Mouse (Mus musculus): ENCODE results near the gene Dmrt2. TPM values are rescaled to one million over a fixed set of nuclear protein-coding genes. Genes with fewer than 3 reads are reported as not detected.

Gene Dmrt2
- 0.27 and 6.4 TPM in 2 replicates for polyA plus RNA-seq (2015; fragmentation: Nextera tagmentation; extraction: Ambion mirVana)

- peaks cover 23% of the 10 kb centered on the region for H3K4me1 ChIP-seq
- H3K9ac ChIP-seq (replicated peaks): no peak within 1 kb of the TSS
- H3K9me3 ChIP-seq (replicated peaks): no peaks in the 10 kb centered on the region
- peak within 1 kb of the TSS; percentile 35 for H3K4me3 ChIP-seq (replicated peaks)
- H3K27me3 ChIP-seq (replicated peaks): peaks cover 94% of the 10 kb centered on the region
- H3K4me2 ChIP-seq: peak within 1 kb of the TSS; percentile 63
- H3K27ac ChIP-seq (replicated peaks): no peak within 1 kb of the TSS
- no peaks in the 10 kb centered on the region for H3K36me3 ChIP-seq
- peak; percentile 89 for ATAC-seq (ENCODE audit: low FRiP score)
- under 1% methylated on average over 44 of the region's 44 CpGs for WGBS
Observed at GRCm38 (mm10) chr19:25672101-25672950, at the start of gene Dmrt2. Gene Dmrt2 (plus strand): TSS chr19:25672411.

GRCm38 (mm10) chr19:25628490-25628889 is 43.7 kb upstream of the Dmrt2 start:
- no peak overlapping the region for H3K4me2 ChIP-seq
- 10% methylated on average over 9 of the region's 9 CpGs for WGBS
- H3K36me3 ChIP-seq: no peaks in the 10 kb centered on the region
- no peaks in the 10 kb centered on the region for H3K4me1 ChIP-seq
- peaks cover 58% of the 10 kb centered on the region for H3K27me3 ChIP-seq (replicated peaks)
- H3K4me3 ChIP-seq (replicated peaks): no peak overlapping the region
- H3K9me3 ChIP-seq (replicated peaks): no peaks in the 10 kb centered on the region
- no peak overlapping the region for H3K27ac ChIP-seq (replicated peaks)
- ATAC-seq (ENCODE audit: low FRiP score): 0 out of 2 replicates have a peak, but pooled peaks have one; percentile 57
- H3K9ac ChIP-seq (replicated peaks): no peak overlapping the region

GRCm38 (mm10) chr19:25635119-25635518 is 37.1 kb upstream of the Dmrt2 start:
- ATAC-seq (ENCODE audit: low FRiP score): no peak
- Histone ChIP-seq H3K4me1 (peaks cover 2% of the 10 kb centered on the region; the same call in 1 of the 2 replicates), H3K9ac (replicated peaks) (no peak overlapping the region), H3K9me3 (replicated peaks) (no peaks in the 10 kb centered on the region), H3K27me3 (replicated peaks) (peaks cover 8% of the 10 kb centered on the region; the same call in 1 of the 2 replicates), H3K27ac (replicated peaks) (no peak overlapping the region), H3K4me3 (replicated peaks) (no peak overlapping the region), H3K4me2 (0 out of 2 replicates have a peak overlapping the region, but pooled peaks have one; percentile 60), H3K36me3 (no peaks in the 10 kb centered on the region)
- 87% methylated on average over 5 of the region's 5 CpGs for WGBS

GRCm38 (mm10) chr19:25635622-25636244 is 36.5 kb upstream of the Dmrt2 start:
- H3K9me3 ChIP-seq (replicated peaks): no peaks in the 10 kb centered on the region
- 0 out of 2 replicates have a peak overlapping the region, but pooled peaks have one; percentile 41 for H3K9ac ChIP-seq (replicated peaks)
- ATAC-seq (ENCODE audit: low FRiP score): peak; percentile 80; the same call in 1 of the 2 replicates
- peak overlapping the region; percentile 60 for H3K4me2 ChIP-seq
- H3K27me3 ChIP-seq (replicated peaks): peaks cover 5% of the 10 kb centered on the region; the same call in 1 of the 2 replicates
- peak overlapping the region; percentile 35 for H3K4me3 ChIP-seq (replicated peaks)
- H3K27ac ChIP-seq (replicated peaks): no peak overlapping the region
- H3K4me1 ChIP-seq: peaks cover 2% of the 10 kb centered on the region; the same call in 1 of the 2 replicates
- H3K36me3 ChIP-seq: no peaks in the 10 kb centered on the region
- WGBS: 13% methylated on average over 22 of the region's 22 CpGs

- no peak overlapping the region for H3K4me2 ChIP-seq
- WGBS: 75% methylated on average over 11 of the region's 11 CpGs
- no peak overlapping the region for H3K4me3 ChIP-seq (replicated peaks)
- no peaks in the 10 kb centered on the region for H3K27me3 ChIP-seq (replicated peaks)
- H3K9me3 ChIP-seq (replicated peaks): no peaks in the 10 kb centered on the region
- no peak overlapping the region for H3K9ac ChIP-seq (replicated peaks)
- no peaks in the 10 kb centered on the region for H3K36me3 ChIP-seq
- peaks cover 2% of the 10 kb centered on the region; the same call in 1 of the 2 replicates for H3K4me1 ChIP-seq
- H3K27ac ChIP-seq (replicated peaks): no peak overlapping the region
- ATAC-seq (ENCODE audit: low FRiP score): no peak
Observed at GRCm38 (mm10) chr19:25638766-25639361, 33.3 kb upstream of the Dmrt2 start.

- Histone ChIP-seq H3K9ac (replicated peaks) (no peak overlapping the region), H3K9me3 (replicated peaks) (no peaks in the 10 kb centered on the region), H3K27me3 (replicated peaks) (no peaks in the 10 kb centered on the region), H3K4me2 (no peak overlapping the region), H3K27ac (replicated peaks) (no peak overlapping the region), H3K4me3 (replicated peaks) (no peak overlapping the region), H3K4me1 (no peaks in the 10 kb centered on the region), H3K36me3 (no peaks in the 10 kb centered on the region)
- no peak for ATAC-seq (ENCODE audit: low FRiP score)
- WGBS: 93% methylated on average over 6 of the region's 6 CpGs
Observed at GRCm38 (mm10) chr19:25641786-25642185, 30.4 kb upstream of the Dmrt2 start.

GRCm38 (mm10) chr19:25647136-25647535 is 25.1 kb upstream of the Dmrt2 start:
- Histone ChIP-seq H3K9ac (replicated peaks) (no peak overlapping the region), H3K4me1 (no peaks in the 10 kb centered on the region), H3K27me3 (replicated peaks) (no peaks in the 10 kb centered on the region), H3K27ac (replicated peaks) (no peak overlapping the region), H3K36me3 (no peaks in the 10 kb centered on the region), H3K4me3 (replicated peaks) (no peak overlapping the region), H3K4me2 (no peak overlapping the region), H3K9me3 (replicated peaks) (no peaks in the 10 kb centered on the region)
- ATAC-seq (ENCODE audit: low FRiP score): no peak
- WGBS: 82% methylated on average over 3 of the region's 3 CpGs

- Histone ChIP-seq H3K4me1 (no peaks in the 10 kb centered on the region), H3K9ac (replicated peaks) (no peak overlapping the region), H3K36me3 (no peaks in the 10 kb centered on the region), H3K4me2 (no peak overlapping the region), H3K9me3 (replicated peaks) (no peaks in the 10 kb centered on the region), H3K27ac (replicated peaks) (no peak overlapping the region), H3K4me3 (replicated peaks) (no peak overlapping the region), H3K27me3 (replicated peaks) (no peaks in the 10 kb centered on the region)
- WGBS: 83% methylated on average over 4 of the region's 4 CpGs
- ATAC-seq (ENCODE audit: low FRiP score): no peak
Observed at GRCm38 (mm10) chr19:25648701-25649100, 23.5 kb upstream of the Dmrt2 start.

GRCm38 (mm10) chr19:25650474-25650873 is 21.7 kb upstream of the Dmrt2 start:
- no peak overlapping the region for H3K9ac ChIP-seq (replicated peaks)
- H3K27me3 ChIP-seq (replicated peaks): no peaks in the 10 kb centered on the region
- H3K4me1 ChIP-seq: peaks cover 5% of the 10 kb centered on the region; the same call in 1 of the 2 replicates
- no peak overlapping the region for H3K27ac ChIP-seq (replicated peaks)
- no peak for ATAC-seq (ENCODE audit: low FRiP score)
- no peak overlapping the region for H3K4me2 ChIP-seq
- H3K36me3 ChIP-seq: no peaks in the 10 kb centered on the region
- H3K4me3 ChIP-seq (replicated peaks): no peak overlapping the region
- no peaks in the 10 kb centered on the region for H3K9me3 ChIP-seq (replicated peaks)
- WGBS: 83% methylated on average over 10 of the region's 10 CpGs

- H3K4me1 ChIP-seq: peaks cover 5% of the 10 kb centered on the region; the same call in 1 of the 2 replicates
- 70% methylated on average over 5 of the region's 5 CpGs for WGBS
- H3K27me3 ChIP-seq (replicated peaks): no peaks in the 10 kb centered on the region
- H3K27ac ChIP-seq (replicated peaks): no peak overlapping the region
- ATAC-seq (ENCODE audit: low FRiP score): no peak
- no peak overlapping the region for H3K4me3 ChIP-seq (replicated peaks)
- H3K4me2 ChIP-seq: no peak overlapping the region
- no peak overlapping the region for H3K9ac ChIP-seq (replicated peaks)
- no peaks in the 10 kb centered on the region for H3K9me3 ChIP-seq (replicated peaks)
- no peaks in the 10 kb centered on the region for H3K36me3 ChIP-seq
Observed at GRCm38 (mm10) chr19:25652560-25652959, 19.7 kb upstream of the Dmrt2 start.

GRCm38 (mm10) chr19:25654034-25654749 is 18.0 kb upstream of the Dmrt2 start:
- peaks cover 5% of the 10 kb centered on the region; the same call in 1 of the 2 replicates for H3K4me1 ChIP-seq
- H3K36me3 ChIP-seq: no peaks in the 10 kb centered on the region
- H3K27me3 ChIP-seq (replicated peaks): no peaks in the 10 kb centered on the region
- no peak overlapping the region for H3K27ac ChIP-seq (replicated peaks)
- no peaks in the 10 kb centered on the region for H3K9me3 ChIP-seq (replicated peaks)
- H3K4me3 ChIP-seq (replicated peaks): no peak overlapping the region
- WGBS: 60% methylated on average over 12 of the region's 12 CpGs
- no peak overlapping the region for H3K4me2 ChIP-seq
- no peak overlapping the region for H3K9ac ChIP-seq (replicated peaks)
- ATAC-seq (ENCODE audit: low FRiP score): no peak
